Mouse (Mus musculus) liver, embryonic 14.5 days (tissue): ENCODE results near the gene Clasp1. TPM values are rescaled to one million over a fixed set of nuclear protein-coding genes. Genes with fewer than 3 reads are reported as not detected.

Source experiments
- ATAC-seq: fragments of 200-750 bp; cut with Nextera tagmentation; 2 replicates; pipeline ENCODE4 v1.8.0; 2017; ENCODE audit warnings: moderate number of reproducible peaks, mild to moderate bottlenecking, moderate library complexity; ENCODE audit not compliant: insufficient read depth
- DNase-seq, 3 experiments: peaks; one replicate each; pipeline ENCODE4 v3.0.0-alpha.2; 2012 to 2013; ENCODE audit warnings: low read depth in 3 of 3, low spot score in 3 of 3
- H3K27ac ChIP-seq: fragments of 300-500 bp; sonication (generic); 2 replicates; pipeline ENCODE4 v1.5.1; 2014; ENCODE audit warnings: moderate library complexity, mild to moderate bottlenecking, control low read depth, inconsistent platforms
- H3K27me3 ChIP-seq: fragments of 300-500 bp; sonication (generic); 2 replicates; pipeline ENCODE4 v1.6.1; 2014; ENCODE audit warnings: mild to moderate bottlenecking, low read length, moderate library complexity; ENCODE audit not compliant: control insufficient read depth, insufficient read depth
- H3K36me3 ChIP-seq: fragments of 300-500 bp; sonication (generic); replicated peaks from 2 replicates; pipeline ENCODE4 v1.6.1; 2014; ENCODE audit warnings: low read depth; ENCODE audit not compliant: control insufficient read depth, insufficient read depth
- H3K4me1 ChIP-seq, 2 experiments: fragments of 200-500 bp in 1 of 2; fragments of 300-500 bp in 1 of 2; sonication (generic) in 1 of 2; replicated peaks; 2 replicates each; pipeline ENCODE4 v1.6.1; 2012 to 2014; ENCODE audit warnings: antibody characterized with exemption in 1 of 2, inconsistent platforms in 1 of 2, low read length in 1 of 2; ENCODE audit not compliant: control insufficient read depth in 2 of 2, insufficient read depth in 2 of 2
- H3K4me2 ChIP-seq: fragments of 300-500 bp; sonication (generic); 2 replicates; pipeline ENCODE4 v1.6.1; 2014; ENCODE audit warnings: low read depth, mild to moderate bottlenecking, control low read depth, moderate library complexity
- H3K4me3 ChIP-seq, 2 experiments: fragments of 200-500 bp in 1 of 2; fragments of 300-500 bp in 1 of 2; sonication (generic) in 1 of 2; 2 replicates each; pipeline ENCODE4 v1.5.1; 2012 to 2014; ENCODE audit warnings: low read depth in 2 of 2, low read length in 2 of 2, mild to moderate bottlenecking in 2 of 2, control low read depth in 1 of 2, inconsistent platforms in 1 of 2, moderate library complexity in 1 of 2; ENCODE audit not compliant: insufficient read depth in 1 of 2
- H3K9ac ChIP-seq: fragments of 300-500 bp; sonication (generic); replicated peaks from 2 replicates; pipeline ENCODE4 v1.6.1; 2014; ENCODE audit warnings: mild to moderate bottlenecking, control low read depth, moderate library complexity
- H3K9me3 ChIP-seq: fragments of 300-500 bp; sonication (generic); 2 replicates; pipeline ENCODE4 v1.6.1; 2016; ENCODE audit warnings: low read length, mixed read lengths; ENCODE audit not compliant: control insufficient read depth
- CTCF ChIP-seq: IDR thresholded peaks from 2 replicates; pipeline ENCODE4 v1.5.1; 2016; ENCODE audit warnings: antibody characterized with exemption, low read depth, control low read depth
- EP300 ChIP-seq: IDR thresholded peaks from 2 replicates; pipeline ENCODE4 v1.6.1; 2016; ENCODE audit warnings: antibody characterized with exemption, low read depth
- WGBS: fragments of 180-500 bp; shearing (Covaris S2); extraction: QIAGEN DNeasy Blood & Tissue Kit; methylation state at CpG from one replicate; pipeline ENCODE4 v1.1.7; 2014; ENCODE audit not compliant: insufficient replicate concordance; 5-methylcytosine and 5-hydroxymethylcytosine counted together
- polyA plus RNA-seq, 2 experiments: library from polyadenylated mRNA; depleted of rRNA in 1 of 2; stranded (reverse) in 1 of 2; unstranded in 1 of 2; fragments of >200 nt; fragmentation: Nextera tagmentation in 1 of 2; extraction: Ambion mirVana in 1 of 2; gene quantifications; 2 replicates each; pipeline versions ENCODE4 v1.2.1 to v1.2.3; 2012 to 2014

Gene Clasp1
- polyA plus RNA-seq, 2 experiments, result 6.5 to 8.8 TPM

GRCm38 (mm10) chr1:118498311-118498710 is 109.5 kb downstream of the Clasp1 start:
- no peaks in the 10 kb centered on the region for H3K27me3 ChIP-seq
- no peak for TF ChIP-seq EP300
- TF ChIP-seq CTCF, result peak; percentile 95
- peaks cover 15% of the 10 kb centered on the region for H3K36me3 ChIP-seq
- H3K9me3 ChIP-seq, result no peaks in the 10 kb centered on the region
- peak; percentile 71; the same call in 1 of the 2 replicates for ATAC-seq
- no peak overlapping the region for H3K4me2 ChIP-seq
- 48% methylated on average over 5 of the region's 5 CpGs for WGBS
- H3K27ac ChIP-seq, result no peak overlapping the region
- no peaks in the 10 kb centered on the region for H3K4me1 ChIP-seq
- peak; percentile 41 to 55 (median 50) for DNase-seq
- H3K9ac ChIP-seq, result no peak overlapping the region
- no peak overlapping the region for H3K4me3 ChIP-seq

- ATAC-seq, result no peak
- no peak overlapping the region for H3K27ac ChIP-seq
- H3K9ac ChIP-seq, result no peak overlapping the region
- no peaks in the 10 kb centered on the region for H3K27me3 ChIP-seq
- DNase-seq, result no peak
- no peaks in the 10 kb centered on the region for H3K4me1 ChIP-seq
- no peak overlapping the region for H3K4me3 ChIP-seq
- no peaks in the 10 kb centered on the region for H3K9me3 ChIP-seq
- WGBS, result 87% methylated on average over 11 of the region's 11 CpGs
- no peak for TF ChIP-seq EP300
- no peak for TF ChIP-seq CTCF
- H3K36me3 ChIP-seq, result peaks cover 24% of the 10 kb centered on the region
- H3K4me2 ChIP-seq, result no peak overlapping the region
Measured at GRCm38 (mm10) chr1:118500606-118501005, 111.7 kb downstream of the Clasp1 start.

- H3K27ac ChIP-seq, result no peak overlapping the region
- no peaks in the 10 kb centered on the region for H3K9me3 ChIP-seq
- DNase-seq, result no peak
- ATAC-seq, result no peak
- WGBS, result 70% methylated on average over 2 of the region's 2 CpGs
- peaks cover 25% of the 10 kb centered on the region for H3K36me3 ChIP-seq
- no peak overlapping the region for H3K9ac ChIP-seq
- no peak overlapping the region for H3K4me3 ChIP-seq
- no peak overlapping the region for H3K4me2 ChIP-seq
- no peaks in the 10 kb centered on the region for H3K27me3 ChIP-seq
- TF ChIP-seq CTCF (no peak), EP300 (no peak)
- H3K4me1 ChIP-seq, result no peaks in the 10 kb centered on the region
Measured at GRCm38 (mm10) chr1:118501691-118502090, 112.8 kb downstream of the Clasp1 start.

- H3K4me3 ChIP-seq, result no peak overlapping the region
- H3K27ac ChIP-seq, result no peak overlapping the region
- H3K9me3 ChIP-seq, result no peaks in the 10 kb centered on the region
- H3K4me2 ChIP-seq, result no peak overlapping the region
- H3K27me3 ChIP-seq, result no peaks in the 10 kb centered on the region
- H3K9ac ChIP-seq, result no peak overlapping the region
- ATAC-seq, result no peak
- TF ChIP-seq CTCF (0 out of 2 replicates have a peak, but pooled peaks have one; percentile 3), EP300 (no peak)
- no peak for DNase-seq
- peaks cover 24% of the 10 kb centered on the region for H3K36me3 ChIP-seq
- H3K4me1 ChIP-seq, result no peaks in the 10 kb centered on the region
- WGBS, result 83% methylated on average over 1 of the region's 1 CpGs
Measured at GRCm38 (mm10) chr1:118505746-118506145, 116.9 kb downstream of the Clasp1 start.

- no peaks in the 10 kb centered on the region for H3K9me3 ChIP-seq
- H3K9ac ChIP-seq, result no peak overlapping the region
- TF ChIP-seq CTCF, result no peak
- H3K4me3 ChIP-seq, result no peak overlapping the region
- ATAC-seq, result no peak
- no peaks in the 10 kb centered on the region for H3K4me1 ChIP-seq
- no peak for DNase-seq
- no peak overlapping the region for H3K27ac ChIP-seq
- no peak overlapping the region for H3K4me2 ChIP-seq
- peaks cover 10% of the 10 kb centered on the region for H3K36me3 ChIP-seq
- H3K27me3 ChIP-seq, result no peaks in the 10 kb centered on the region
- 79% methylated on average over 3 of the region's 3 CpGs for WGBS
Measured at GRCm38 (mm10) chr1:118510996-118511395, 122.1 kb downstream of the Clasp1 start.
